Mouse (Mus musculus): ENCODE data around the gene C2cd4a.
A peak's percentile ranks its signal among the peaks of the same experiment; 100 is the strongest.

DNA sequence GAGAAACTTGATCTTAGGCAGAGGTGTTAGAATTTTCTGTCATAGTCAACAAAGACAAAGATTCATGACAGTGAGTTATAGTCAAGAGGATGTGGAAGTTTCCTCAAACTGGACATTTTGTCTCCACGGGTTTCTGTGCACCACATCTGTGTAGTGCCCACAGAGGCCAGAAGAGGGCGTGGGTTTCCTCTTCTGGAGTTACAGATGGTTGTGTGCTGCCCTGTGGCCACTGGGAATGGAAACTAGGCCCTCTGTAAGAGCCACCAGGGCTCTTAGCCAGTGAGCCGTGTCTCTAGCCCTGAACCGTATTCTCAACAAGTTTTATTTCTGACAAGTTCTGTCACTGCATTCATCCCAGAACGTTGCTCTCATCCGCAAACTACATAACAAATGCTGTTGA is 21.6 kb downstream of the C2cd4a start:
- TF ChIP-seq EP300 (IDR thresholded peaks at IDR 0.05; ENCODE audit: low read depth) (no peak), CTCF (IDR thresholded peaks at IDR 0.05; ENCODE audit: low read depth) (peak; percentile 47)

Data from liver, embryonic 14.5 days (tissue).